Mouse (Mus musculus): ENCODE results near the gene Otud4. TPM values are rescaled to one million over a fixed set of nuclear protein-coding genes. Genes with fewer than 3 reads are reported as not detected.
"Not testable (repeated sequence)": the region's sequence is repeated elsewhere in the genome, so short reads cannot be mapped to it uniquely, and the experiment has no call there.

Gene Otud4
- polyA plus RNA-seq, 1 experiment from 2014 or later, result 20.6 TPM

DNA sequence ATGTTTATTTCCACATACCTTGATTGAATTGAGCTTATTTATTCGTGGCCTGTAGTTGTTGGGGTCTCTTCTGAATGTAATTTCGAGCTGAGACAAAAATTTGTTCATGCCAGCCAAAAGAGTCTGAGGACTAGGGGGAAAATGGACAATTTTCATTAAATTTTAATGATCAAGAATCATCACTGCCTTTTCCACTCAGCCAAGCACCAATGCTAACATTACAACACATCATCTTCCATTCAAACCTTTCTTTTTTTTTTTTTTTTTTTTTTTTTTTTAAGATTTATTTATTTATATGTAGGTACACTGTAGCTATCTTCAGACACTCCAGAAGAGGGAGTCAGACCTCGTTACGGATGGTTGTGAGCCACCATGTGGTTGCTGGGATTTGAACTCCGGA is 46.5 kb downstream of the Otud4 start:
- not testable (repeated sequence) for H3K9ac ChIP-seq (ENCODE audit: low read length); H3K4me1 ChIP-seq (ENCODE audit: control insufficient read depth, insufficient read depth, low read length); DNase-seq (ENCODE audit: low spot score); H3K9me3 ChIP-seq (ENCODE audit: control insufficient read depth, low read length); H3K4me3 ChIP-seq (ENCODE audit: low read depth, low read length); H3K4me2 ChIP-seq (ENCODE audit: low read depth, severe bottlenecking); H3K27ac ChIP-seq (replicated peaks; ENCODE audit: low read depth, low read length); ATAC-seq (ENCODE audit: insufficient number of reproducible peaks, low FRiP score, low TSS enrichment, low read depth); H3K27me3 ChIP-seq (ENCODE audit: control insufficient read depth, insufficient read depth, low read length)
- peaks cover 17% of the 10 kb centered on the region for H3K36me3 ChIP-seq (ENCODE audit: control insufficient read depth, insufficient read depth, low read length)
- 87% methylated on average over 4 of the region's 5 CpGs for WGBS

DNA sequence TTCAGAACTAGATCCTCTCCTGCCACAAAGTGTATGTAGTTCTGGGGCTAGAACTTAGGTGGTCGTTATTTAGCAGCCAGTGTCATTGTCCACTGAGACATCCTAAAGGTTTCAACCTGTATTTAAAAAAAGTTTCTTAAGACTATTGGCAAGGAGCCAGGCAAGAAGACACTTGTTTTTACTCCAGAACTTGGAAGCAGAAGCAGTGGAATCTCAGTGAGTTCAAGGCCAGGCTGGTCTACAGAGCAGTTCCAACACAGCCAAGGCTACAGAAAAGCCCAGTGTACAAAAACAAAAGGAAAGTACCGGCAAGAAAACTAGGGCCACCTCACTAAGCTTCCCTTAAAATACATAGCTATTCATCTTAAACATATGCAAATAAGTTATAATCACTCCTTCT is 53.1 kb downstream of the Otud4 start:
- H3K27ac ChIP-seq (replicated peaks; ENCODE audit: low read depth, low read length), result no peak overlapping the region
- peaks cover 16% of the 10 kb centered on the region for H3K36me3 ChIP-seq (ENCODE audit: control insufficient read depth, insufficient read depth, low read length)
- no peak overlapping the region for H3K4me2 ChIP-seq (ENCODE audit: low read depth, severe bottlenecking)
- H3K9ac ChIP-seq (ENCODE audit: low read length), result no peak overlapping the region
- ATAC-seq (ENCODE audit: insufficient number of reproducible peaks, low FRiP score, low TSS enrichment, low read depth) (no peak), DNase-seq (ENCODE audit: low spot score) (no peak)
- 90% methylated on average over 2 of the region's 2 CpGs for WGBS
- no peak overlapping the region for H3K4me3 ChIP-seq (ENCODE audit: low read depth, low read length)
- no peaks in the 10 kb centered on the region for H3K4me1 ChIP-seq (ENCODE audit: control insufficient read depth, insufficient read depth, low read length)
- H3K9me3 ChIP-seq (ENCODE audit: control insufficient read depth, low read length), result no peaks in the 10 kb centered on the region
- no peaks in the 10 kb centered on the region for H3K27me3 ChIP-seq (ENCODE audit: control insufficient read depth, insufficient read depth, low read length)

- no peak overlapping the region for H3K9ac ChIP-seq (ENCODE audit: low read length)
- DNase-seq (ENCODE audit: low spot score) (no peak), ATAC-seq (ENCODE audit: insufficient number of reproducible peaks, low FRiP score, low TSS enrichment, low read depth) (no peak)
- H3K36me3 ChIP-seq (ENCODE audit: control insufficient read depth, insufficient read depth, low read length), result peaks cover 15% of the 10 kb centered on the region
- no peak overlapping the region for H3K27ac ChIP-seq (replicated peaks; ENCODE audit: low read depth, low read length)
- H3K4me1 ChIP-seq (ENCODE audit: control insufficient read depth, insufficient read depth, low read length), result no peaks in the 10 kb centered on the region
- 94% methylated on average over 3 of the region's 3 CpGs for WGBS
- H3K4me2 ChIP-seq (ENCODE audit: low read depth, severe bottlenecking), result no peak overlapping the region
- H3K4me3 ChIP-seq (ENCODE audit: low read depth, low read length), result no peak overlapping the region
- H3K9me3 ChIP-seq (ENCODE audit: control insufficient read depth, low read length), result no peaks in the 10 kb centered on the region
- H3K27me3 ChIP-seq (ENCODE audit: control insufficient read depth, insufficient read depth, low read length), result no peaks in the 10 kb centered on the region
Measured at GRCm38 (mm10) chr8:79706687-79707086, 67.3 kb downstream of the Otud4 start.

GRCm38 (mm10) chr8:79711064-79711961 is 71.9 kb downstream of the Otud4 start, which contains the start of the genes Abce1 and Anapc10:
Gene Abce1 (minus strand): TSS chr8:79711740.
Gene Anapc10 (plus strand): TSS chr8:79711820.
- Histone ChIP-seq H3K4me1 (ENCODE audit: control insufficient read depth, insufficient read depth, low read length) (no peaks in the 10 kb centered on the region), H3K4me3 (ENCODE audit: low read depth, low read length) (peak within 1 kb of the TSS; percentile 89), H3K27me3 (ENCODE audit: control insufficient read depth, insufficient read depth, low read length) (no peaks in the 10 kb centered on the region), H3K36me3 (ENCODE audit: control insufficient read depth, insufficient read depth, low read length) (peaks cover 2% of the 10 kb centered on the region; the same call in 1 of the 2 replicates), H3K27ac (replicated peaks; ENCODE audit: low read depth, low read length) (peak within 1 kb of the TSS; percentile 64; the same call in 1 of the 2 replicates), H3K9ac (ENCODE audit: low read length) (peak within 1 kb of the TSS; percentile 89), H3K9me3 (ENCODE audit: control insufficient read depth, low read length) (no peaks in the 10 kb centered on the region), H3K4me2 (ENCODE audit: low read depth, severe bottlenecking) (peak within 1 kb of the TSS; percentile 67)
- under 1% methylated on average over 73 of the region's 73 CpGs for WGBS
- ATAC-seq (ENCODE audit: insufficient number of reproducible peaks, low FRiP score, low TSS enrichment, low read depth), result peak; percentile 98
- DNase-seq (ENCODE audit: low spot score), result peak; percentile 100

- 50% methylated on average over 5 of the region's 6 CpGs for WGBS
- Histone ChIP-seq H3K4me1 (ENCODE audit: control insufficient read depth, insufficient read depth, low read length) (no peaks in the 10 kb centered on the region), H3K4me2 (ENCODE audit: low read depth, severe bottlenecking) (no peak overlapping the region), H3K4me3 (ENCODE audit: low read depth, low read length) (no peak overlapping the region), H3K9ac (ENCODE audit: low read length) (no peak overlapping the region), H3K27me3 (ENCODE audit: control insufficient read depth, insufficient read depth, low read length) (no peaks in the 10 kb centered on the region), H3K9me3 (ENCODE audit: control insufficient read depth, low read length) (no peaks in the 10 kb centered on the region), H3K27ac (replicated peaks; ENCODE audit: low read depth, low read length) (no peak overlapping the region), H3K36me3 (ENCODE audit: control insufficient read depth, insufficient read depth, low read length) (no peaks in the 10 kb centered on the region)
- no peak for DNase-seq (ENCODE audit: low spot score)
- ATAC-seq (ENCODE audit: insufficient number of reproducible peaks, low FRiP score, low TSS enrichment, low read depth), result no peak
Measured at GRCm38 (mm10) chr8:79712676-79713075, 73.3 kb downstream of the Otud4 start.

DNA sequence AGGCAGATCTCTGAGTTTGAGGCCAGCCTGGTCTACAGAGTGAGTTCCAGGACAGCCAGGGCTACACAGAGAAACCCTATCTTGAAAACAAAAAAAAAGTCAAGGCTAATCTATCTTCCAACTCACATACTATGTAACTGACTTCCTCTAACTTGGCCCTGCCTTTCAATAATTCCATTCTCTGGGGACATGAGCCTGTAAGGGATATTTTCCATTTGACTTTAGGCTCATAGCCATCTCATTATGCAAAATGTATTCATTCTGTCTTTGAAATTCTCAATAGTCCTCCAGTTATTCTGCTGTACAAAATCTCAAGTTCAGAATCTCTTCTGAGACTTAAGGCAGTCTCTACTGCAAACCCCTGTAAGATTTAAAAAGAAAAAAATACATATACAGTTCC is 82.1 kb downstream of the Otud4 start:
- Histone ChIP-seq H3K27me3 (ENCODE audit: control insufficient read depth, insufficient read depth, low read length) (no peaks in the 10 kb centered on the region), H3K9ac (ENCODE audit: low read length) (no peak overlapping the region), H3K4me3 (ENCODE audit: low read depth, low read length) (no peak overlapping the region), H3K27ac (replicated peaks; ENCODE audit: low read depth, low read length) (no peak overlapping the region), H3K9me3 (ENCODE audit: control insufficient read depth, low read length) (no peaks in the 10 kb centered on the region), H3K4me2 (ENCODE audit: low read depth, severe bottlenecking) (no peak overlapping the region), H3K36me3 (ENCODE audit: control insufficient read depth, insufficient read depth, low read length) (peaks cover 3% of the 10 kb centered on the region; the same call in 1 of the 2 replicates), H3K4me1 (ENCODE audit: control insufficient read depth, insufficient read depth, low read length) (no peaks in the 10 kb centered on the region)
- DNase-seq (ENCODE audit: low spot score), result no peak
- ATAC-seq (ENCODE audit: insufficient number of reproducible peaks, low FRiP score, low TSS enrichment, low read depth), result no peak

GRCm38 (mm10) chr8:79723308-79723707 is 83.9 kb downstream of the Otud4 start:
- H3K36me3 ChIP-seq (ENCODE audit: control insufficient read depth, insufficient read depth, low read length), result peaks cover 3% of the 10 kb centered on the region; the same call in 1 of the 2 replicates
- H3K4me3 ChIP-seq (ENCODE audit: low read depth, low read length), result no peak overlapping the region
- DNase-seq (ENCODE audit: low spot score), result no peak
- H3K27me3 ChIP-seq (ENCODE audit: control insufficient read depth, insufficient read depth, low read length), result no peaks in the 10 kb centered on the region
- H3K4me2 ChIP-seq (ENCODE audit: low read depth, severe bottlenecking), result no peak overlapping the region
- H3K9ac ChIP-seq (ENCODE audit: low read length), result no peak overlapping the region
- H3K27ac ChIP-seq (replicated peaks; ENCODE audit: low read depth, low read length), result no peak overlapping the region
- ATAC-seq (ENCODE audit: insufficient number of reproducible peaks, low FRiP score, low TSS enrichment, low read depth), result no peak
- no peaks in the 10 kb centered on the region for H3K9me3 ChIP-seq (ENCODE audit: control insufficient read depth, low read length)
- H3K4me1 ChIP-seq (ENCODE audit: control insufficient read depth, insufficient read depth, low read length), result no peaks in the 10 kb centered on the region

DNA sequence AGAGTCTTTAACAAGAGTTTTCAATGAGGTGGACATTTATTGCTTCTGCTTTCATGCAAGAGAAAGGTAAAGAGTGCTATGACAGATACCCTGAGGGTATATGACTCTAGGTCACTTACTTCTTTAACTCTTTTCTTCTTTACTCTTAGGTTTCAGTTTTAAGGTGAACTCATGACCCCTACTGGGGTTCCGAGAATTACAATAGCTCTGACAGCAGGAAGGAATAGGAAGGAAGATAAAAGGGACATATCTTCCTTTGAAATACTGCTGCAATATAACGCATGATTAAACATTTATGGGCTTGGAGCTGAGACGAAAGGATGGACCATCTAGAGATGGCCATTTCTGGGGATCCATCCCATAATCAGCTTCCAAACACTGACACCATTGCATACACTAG is 85.2 kb downstream of the Otud4 start:
- no peaks in the 10 kb centered on the region for H3K4me1 ChIP-seq (ENCODE audit: control insufficient read depth, insufficient read depth, low read length)
- DNase-seq (ENCODE audit: low spot score) (no peak), ATAC-seq (ENCODE audit: insufficient number of reproducible peaks, low FRiP score, low TSS enrichment, low read depth) (no peak)
- no peak overlapping the region for H3K4me3 ChIP-seq (ENCODE audit: low read depth, low read length)
- WGBS, result 57% methylated on average over 3 of the region's 3 CpGs
- H3K27ac ChIP-seq (replicated peaks; ENCODE audit: low read depth, low read length), result no peak overlapping the region
- no peaks in the 10 kb centered on the region for H3K27me3 ChIP-seq (ENCODE audit: control insufficient read depth, insufficient read depth, low read length)
- no peak overlapping the region for H3K9ac ChIP-seq (ENCODE audit: low read length)
- peaks cover 3% of the 10 kb centered on the region; the same call in 1 of the 2 replicates for H3K36me3 ChIP-seq (ENCODE audit: control insufficient read depth, insufficient read depth, low read length)
- no peaks in the 10 kb centered on the region for H3K9me3 ChIP-seq (ENCODE audit: control insufficient read depth, low read length)
- no peak overlapping the region for H3K4me2 ChIP-seq (ENCODE audit: low read depth, severe bottlenecking)

Data from limb, embryonic 11.5 days (tissue).